Mouse (Mus musculus) heart, postnatal 0 days (tissue): Measurements from ENCODE around the gene Nt5c. TPM values are rescaled to one million over a fixed set of nuclear protein-coding genes. Genes with fewer than 3 reads are reported as not detected.
A peak's percentile ranks its signal among the peaks of the same experiment; 100 is the strongest.

Experiments used
- ATAC-seq: fragments of 200-750 bp; cut with Nextera tagmentation; 2 replicates; pipeline ENCODE4 v1.8.0; 2017; ENCODE audit warnings: low read depth, moderate number of reproducible peaks, moderate library complexity; ENCODE audit not compliant: insufficient read depth
- DNase-seq: peaks from one replicate; pipeline ENCODE4 v3.0.0-alpha.2; 2016; ENCODE audit warnings: low spot score
- H3K27ac ChIP-seq: fragments of 300-500 bp; sonication (generic); 2 replicates; pipeline ENCODE4 v1.5.1; 2014; ENCODE audit warnings: low read depth, mild to moderate bottlenecking
- H3K27me3 ChIP-seq: fragments of 300-500 bp; sonication (generic); 2 replicates; pipeline ENCODE4 v1.6.1; 2014; ENCODE audit warnings: low read length, mixed read lengths; ENCODE audit not compliant: control insufficient read depth, insufficient read depth
- H3K36me3 ChIP-seq: fragments of 300-500 bp; sonication (generic); replicated peaks from 2 replicates; pipeline ENCODE4 v1.6.1; 2014; ENCODE audit warnings: low read length, mixed read lengths; ENCODE audit not compliant: control insufficient read depth, insufficient read depth
- H3K4me1 ChIP-seq: fragments of 300-500 bp; sonication (generic); 2 replicates; pipeline ENCODE4 v1.6.1; 2014; ENCODE audit warnings: antibody characterized with exemption; ENCODE audit not compliant: control insufficient read depth, insufficient read depth
- H3K4me2 ChIP-seq: fragments of 300-500 bp; sonication (generic); 2 replicates; pipeline ENCODE4 v1.6.1; 2014; ENCODE audit warnings: low read depth, mild to moderate bottlenecking, low read length, moderate library complexity
- H3K4me3 ChIP-seq: fragments of 300-500 bp; sonication (generic); 2 replicates; pipeline ENCODE4 v1.5.1; 2014; ENCODE audit warnings: low read depth, low read length
- H3K9ac ChIP-seq: fragments of 300-500 bp; sonication (generic); replicated peaks from 2 replicates; pipeline ENCODE4 v1.6.1; 2014; ENCODE audit warnings: low read depth, low read length, mixed read lengths
- H3K9me3 ChIP-seq: fragments of 300-500 bp; sonication (generic); replicated peaks from 2 replicates; pipeline ENCODE4 v1.6.1; 2016; ENCODE audit warnings: low read length; ENCODE audit not compliant: control insufficient read depth
- CTCF ChIP-seq: IDR thresholded peaks from 2 replicates; pipeline ENCODE4 v1.5.1; 2016; ENCODE audit warnings: antibody characterized with exemption, control low read depth, low read depth
- EP300 ChIP-seq: IDR thresholded peaks from 2 replicates; pipeline ENCODE4 v1.6.1; 2016; ENCODE audit warnings: antibody characterized with exemption, low read depth
- WGBS: fragments of 180-500 bp; shearing (Covaris S2); extraction: QIAGEN DNeasy Blood & Tissue Kit; methylation state at CpG from one replicate; pipeline ENCODE4 v1.1.7; 2014; 5-methylcytosine and 5-hydroxymethylcytosine counted together
- polyA plus RNA-seq: library from polyadenylated mRNA; unstranded; fragments of >200 nt; fragmentation: Nextera tagmentation; extraction: Ambion mirVana; gene quantifications from 2 replicates; pipeline ENCODE4 v1.2.1, GENCODE M21; 2015
- total RNA-seq: library from RNA; depleted of rRNA; stranded (reverse); fragments of >200 nt; gene quantifications from 2 replicates; pipeline ENCODE4 v1.2.3, GENCODE M21; 2014; ENCODE audit warnings: low replicate concordance

Nt5c gene
- total and polyA plus RNA-seq, 2 experiments from 2014 or later, result 24.5 to 53.7 TPM

GRCm38 (mm10) chr11:115475758-115476237, 15.9 kb downstream of the Nt5c start:
- H3K27me3 ChIP-seq, result no peaks in the 10 kb centered on the region
- peak overlapping the region; percentile 53; the same call in 1 of the 2 replicates for H3K27ac ChIP-seq
- no peaks in the 10 kb centered on the region for H3K9me3 ChIP-seq
- 2% methylated on average over 28 of the region's 28 CpGs for WGBS
- no peaks in the 10 kb centered on the region for H3K36me3 ChIP-seq
- DNase-seq, result no peak
- H3K4me3 ChIP-seq, result peak overlapping the region; percentile 65
- ATAC-seq, result peak; percentile 4
- peaks cover 25% of the 10 kb centered on the region for H3K4me1 ChIP-seq
- H3K9ac ChIP-seq, result peak overlapping the region; percentile 79
- TF ChIP-seq EP300 (no peak), CTCF (no peak)
- peak overlapping the region; percentile 94 for H3K4me2 ChIP-seq

GRCm38 (mm10) chr11:115475025-115475757, 16.5 kb downstream of the Nt5c start, which contains the start of gene Armc7:
Armc7 (plus strand) TSS chr11:115475667.
- Histone ChIP-seq H3K36me3 (no peaks in the 10 kb centered on the region), H3K9me3 (no peaks in the 10 kb centered on the region), H3K27me3 (no peaks in the 10 kb centered on the region), H3K27ac (peak within 1 kb of the TSS; percentile 53), H3K9ac (peak within 1 kb of the TSS; percentile 79), H3K4me1 (peaks cover 25% of the 10 kb centered on the region), H3K4me2 (peak within 1 kb of the TSS; percentile 94), H3K4me3 (peak within 1 kb of the TSS; percentile 65)
- under 1% methylated on average over 26 of the region's 26 CpGs for WGBS
- ATAC-seq (peak; percentile 95), DNase-seq (peak; percentile 95)
- no peak for TF ChIP-seq CTCF

GRCm38 (mm10) chr11:115473626-115474275, 17.9 kb downstream of the Nt5c start:
- Histone ChIP-seq H3K4me2 (0 out of 2 replicates have a peak overlapping the region, but pooled peaks have one; percentile 4), H3K36me3 (no peaks in the 10 kb centered on the region), H3K4me3 (no peak overlapping the region), H3K27ac (peak overlapping the region; percentile 77), H3K9ac (no peak overlapping the region), H3K9me3 (no peaks in the 10 kb centered on the region), H3K27me3 (no peaks in the 10 kb centered on the region), H3K4me1 (peaks cover 25% of the 10 kb centered on the region)
- peak; percentile 52 for ATAC-seq
- 15% methylated on average over 15 of the region's 15 CpGs for WGBS
- peak; percentile 91 for DNase-seq
- TF ChIP-seq EP300, result no peak
- peak; percentile 99 for TF ChIP-seq CTCF

GRCm38 (mm10) chr11:115472183-115472582, 19.5 kb downstream of the Nt5c start:
- no peak for TF ChIP-seq EP300
- no peak for TF ChIP-seq CTCF
- Histone ChIP-seq H3K27ac (peak overlapping the region; percentile 77; the same call in 1 of the 2 replicates), H3K4me3 (no peak overlapping the region), H3K9ac (no peak overlapping the region), H3K4me1 (peaks cover 24% of the 10 kb centered on the region), H3K27me3 (no peaks in the 10 kb centered on the region), H3K36me3 (no peaks in the 10 kb centered on the region), H3K9me3 (no peaks in the 10 kb centered on the region), H3K4me2 (no peak overlapping the region)
- DNase-seq (no peak), ATAC-seq (no peak)
- 63% methylated on average over 7 of the region's 7 CpGs for WGBS

GRCm38 (mm10) chr11:115467217-115467618, 24.4 kb downstream of the Nt5c start:
- ATAC-seq, result no peak; the same call in 1 of the 2 replicates
- 35% methylated on average over 4 of the region's 4 CpGs for whole genome bisulfite sequencing

More at GRCm38 (mm10) chr11:115467217-115467618, 24.4 kb downstream of the Nt5c start:
- Histone ChIP-seq H3K27me3 (no peaks in the 10 kb centered on the region), H3K9ac (no peak overlapping the region), H3K27ac (no peak overlapping the region), H3K4me3 (no peak overlapping the region), H3K9me3 (no peaks in the 10 kb centered on the region), H3K4me2 (no peak overlapping the region), H3K36me3 (no peaks in the 10 kb centered on the region), H3K4me1 (no peaks in the 10 kb centered on the region)
- DNase-seq, result no peak
- TF ChIP-seq EP300 (no peak), CTCF (no peak)
